Mouse (Mus musculus) embryonic facial prominence, embryonic 10.5 days (tissue): Measurements from ENCODE around the gene Tmem132b. TPM values are rescaled to one million over a fixed set of nuclear protein-coding genes. Genes with fewer than 3 reads are reported as not detected.

ENCODE experiments used
- DNase-seq: peaks from one replicate; pipeline ENCODE4 v3.0.0-alpha.2; 2017; ENCODE audit warnings: low spot score
- H3K27ac ChIP-seq: fragments of 300-500 bp; sonication (generic); replicated peaks from 2 replicates; pipeline ENCODE4 v1.5.1; 2016; ENCODE audit warnings: mild to moderate bottlenecking
- H3K27me3 ChIP-seq: fragments of 300-500 bp; sonication (generic); replicated peaks from 2 replicates; pipeline ENCODE4 v1.6.1; 2016; ENCODE audit warnings: low read depth, mild to moderate bottlenecking; ENCODE audit not compliant: poor library complexity, severe bottlenecking
- H3K36me3 ChIP-seq: fragments of 300-500 bp; sonication (generic); replicated peaks from 2 replicates; pipeline ENCODE4 v1.6.1; 2016; ENCODE audit warnings: mild to moderate bottlenecking, moderate library complexity
- H3K4me1 ChIP-seq: fragments of 300-500 bp; sonication (generic); 2 replicates; pipeline ENCODE4 v1.6.1; 2016
- H3K4me3 ChIP-seq: fragments of 300-500 bp; sonication (generic); 2 replicates; pipeline ENCODE4 v1.5.1; 2016; ENCODE audit warnings: mild to moderate bottlenecking, moderate library complexity
- H3K9me3 ChIP-seq: fragments of 300-500 bp; sonication (generic); 2 replicates; pipeline ENCODE4 v1.6.1; 2016; ENCODE audit warnings: mild to moderate bottlenecking
- WGBS: fragments of 180-500 bp; shearing (Covaris S2); methylation state at CpG from one replicate; pipeline ENCODE4 v1.1.7; 2016; 5-methylcytosine and 5-hydroxymethylcytosine counted together
- polyA plus RNA-seq: library from polyadenylated mRNA; unstranded; fragments of >200 nt; fragmentation: Nextera tagmentation; extraction: Ambion mirVana; gene quantifications from 2 replicates; pipeline ENCODE4 v1.2.1, GENCODE M21; 2016

The Tmem132b gene
- polyA plus RNA-seq, 1 experiment from 2014 or later = 0.34 TPM

- peaks cover 7% of the 10 kb centered on the region; the same call in 1 of the 2 replicates for H3K4me1 ChIP-seq
- H3K27me3 ChIP-seq = no peaks in the 10 kb centered on the region
- no peak overlapping the region for H3K27ac ChIP-seq
- no peaks in the 10 kb centered on the region for H3K9me3 ChIP-seq
- peak; percentile 68 for DNase-seq
- WGBS = 66% methylated on average over 12 of the region's 12 CpGs
- peaks cover 63% of the 10 kb centered on the region for H3K36me3 ChIP-seq
- no peak overlapping the region for H3K4me3 ChIP-seq
These were observed 33.6 kb upstream of the Tmem132b start for GRCm38 (mm10) chr5:125497821-125498600.

GRCm38 (mm10) chr5:125501505-125501904 is 30.1 kb upstream of the Tmem132b start:
- Histone ChIP-seq H3K4me1 (peaks cover 7% of the 10 kb centered on the region; the same call in 1 of the 2 replicates), H3K27ac (no peak overlapping the region), H3K27me3 (no peaks in the 10 kb centered on the region), H3K4me3 (no peak overlapping the region), H3K36me3 (peaks cover 66% of the 10 kb centered on the region), H3K9me3 (no peaks in the 10 kb centered on the region)
- DNase-seq = no peak
- WGBS = 87% methylated on average over 6 of the region's 6 CpGs

GRCm38 (mm10) chr5:125502186-125502585 is 29.4 kb upstream of the Tmem132b start:
- Histone ChIP-seq H3K27ac (no peak overlapping the region), H3K4me3 (no peak overlapping the region), H3K27me3 (no peaks in the 10 kb centered on the region), H3K36me3 (peaks cover 71% of the 10 kb centered on the region), H3K4me1 (peaks cover 7% of the 10 kb centered on the region; the same call in 1 of the 2 replicates), H3K9me3 (no peaks in the 10 kb centered on the region)
- WGBS = 52% methylated on average over 3 of the region's 3 CpGs
- DNase-seq = no peak

GRCm38 (mm10) chr5:125503628-125504027 is 27.9 kb upstream of the Tmem132b start:
- no peak for DNase-seq
- Histone ChIP-seq H3K36me3 (peaks cover 83% of the 10 kb centered on the region), H3K4me3 (no peak overlapping the region), H3K27me3 (no peaks in the 10 kb centered on the region), H3K4me1 (peaks cover 4% of the 10 kb centered on the region; the same call in 1 of the 2 replicates), H3K27ac (no peak overlapping the region), H3K9me3 (no peaks in the 10 kb centered on the region)
- WGBS = 98% methylated on average over 6 of the region's 6 CpGs

- Histone ChIP-seq H3K36me3 (peaks cover 86% of the 10 kb centered on the region), H3K27ac (no peak overlapping the region), H3K27me3 (no peaks in the 10 kb centered on the region), H3K9me3 (no peaks in the 10 kb centered on the region), H3K4me1 (peaks cover 4% of the 10 kb centered on the region; the same call in 1 of the 2 replicates), H3K4me3 (no peak overlapping the region)
- WGBS = 75% methylated on average over 11 of the region's 11 CpGs
- no peak for DNase-seq
These were observed 26.9 kb upstream of the Tmem132b start for GRCm38 (mm10) chr5:125504692-125505091.

GRCm38 (mm10) chr5:125505968-125506367 is 25.6 kb upstream of the Tmem132b start:
- no peak for DNase-seq
- H3K4me1 ChIP-seq = peaks cover 4% of the 10 kb centered on the region; the same call in 1 of the 2 replicates

GRCm38 (mm10) chr5:125507582-125507981 is 24.0 kb upstream of the Tmem132b start:
- 88% methylated on average over 9 of the region's 9 CpGs for WGBS
- no peaks in the 10 kb centered on the region for H3K27me3 ChIP-seq
- no peaks in the 10 kb centered on the region for H3K9me3 ChIP-seq
- no peak overlapping the region for H3K27ac ChIP-seq
- no peaks in the 10 kb centered on the region; the same call in 1 of the 2 replicates for H3K4me1 ChIP-seq
- no peak overlapping the region for H3K4me3 ChIP-seq
- DNase-seq = no peak
- peaks cover 92% of the 10 kb centered on the region for H3K36me3 ChIP-seq

More at GRCm38 (mm10) chr5:125505968-125506367, 25.6 kb upstream of the Tmem132b start:
- 86% methylated on average over 15 of the region's 15 CpGs for WGBS
- Histone ChIP-seq H3K9me3 (no peaks in the 10 kb centered on the region), H3K4me3 (no peak overlapping the region), H3K36me3 (peaks cover 86% of the 10 kb centered on the region), H3K27me3 (no peaks in the 10 kb centered on the region), H3K27ac (no peak overlapping the region)

- no peaks in the 10 kb centered on the region; the same call in 1 of the 2 replicates for H3K4me1 ChIP-seq
- H3K27ac ChIP-seq = no peak overlapping the region
- no peak for DNase-seq
- no peak overlapping the region for H3K4me3 ChIP-seq
- WGBS = 93% methylated on average over 10 of the region's 10 CpGs
- peaks cover 92% of the 10 kb centered on the region for H3K36me3 ChIP-seq
- no peaks in the 10 kb centered on the region for H3K9me3 ChIP-seq
- no peaks in the 10 kb centered on the region for H3K27me3 ChIP-seq
These were observed 23.6 kb upstream of the Tmem132b start for GRCm38 (mm10) chr5:125508006-125508405.

GRCm38 (mm10) chr5:125509541-125509940 is 22.0 kb upstream of the Tmem132b start:
- peak; percentile 70 for DNase-seq
- Histone ChIP-seq H3K4me1 (no peaks in the 10 kb centered on the region; the same call in 1 of the 2 replicates), H3K27ac (no peak overlapping the region), H3K9me3 (no peaks in the 10 kb centered on the region), H3K27me3 (no peaks in the 10 kb centered on the region), H3K36me3 (peaks cover 92% of the 10 kb centered on the region), H3K4me3 (no peak overlapping the region)
- 44% methylated on average over 5 of the region's 5 CpGs for WGBS

GRCm38 (mm10) chr5:125515006-125515405 is 16.6 kb upstream of the Tmem132b start:
- Histone ChIP-seq H3K9me3 (no peaks in the 10 kb centered on the region), H3K27ac (no peak overlapping the region), H3K27me3 (no peaks in the 10 kb centered on the region), H3K4me1 (no peaks in the 10 kb centered on the region), H3K4me3 (no peak overlapping the region), H3K36me3 (peaks cover 82% of the 10 kb centered on the region)
- no peak for DNase-seq
- 90% methylated on average over 12 of the region's 12 CpGs for WGBS

- whole genome bisulfite sequencing = 59% methylated on average over 5 of the region's 5 CpGs
- Histone ChIP-seq H3K4me3 (no peak overlapping the region), H3K4me1 (peaks cover 10% of the 10 kb centered on the region), H3K27ac (no peak overlapping the region), H3K27me3 (no peaks in the 10 kb centered on the region), H3K36me3 (peaks cover 45% of the 10 kb centered on the region), H3K9me3 (no peaks in the 10 kb centered on the region)
- peak; percentile 38 for DNase-seq
These were observed 12.9 kb upstream of the Tmem132b start for GRCm38 (mm10) chr5:125518640-125519039.

GRCm38 (mm10) chr5:125520930-125521590 is 10.5 kb upstream of the Tmem132b start:
- H3K36me3 ChIP-seq = peaks cover 21% of the 10 kb centered on the region
- peak; percentile 37 for DNase-seq
- H3K9me3 ChIP-seq = peaks cover 1% of the 10 kb centered on the region; the same call in 1 of the 2 replicates
- H3K4me1 ChIP-seq = peaks cover 10% of the 10 kb centered on the region
- 17% methylated on average over 15 of the region's 15 CpGs for WGBS
- no peak overlapping the region for H3K27ac ChIP-seq
- H3K4me3 ChIP-seq = peak overlapping the region; percentile 30
- H3K27me3 ChIP-seq = no peaks in the 10 kb centered on the region
